Mouse (Mus musculus) layer of hippocampus, postnatal 25 days (tissue): ENCODE data around the gene Atat1. TPM values are rescaled to one million over a fixed set of nuclear protein-coding genes. Genes with fewer than 3 reads are reported as not detected.

Experiments used
- DNase-seq, 2 experiments: peaks; one replicate each; pipeline ENCODE4 v3.0.0; 2022; ENCODE audit warnings: mixed read lengths in 2 of 2, low spot score in 1 of 2; ENCODE audit errors: extremely low spot score in 1 of 2
- total RNA-seq, 2 experiments: library from RNA; stranded (reverse); gene quantifications; 2 replicates each; pipeline ENCODE4 v1.2.3; 2021

The Atat1 gene
- total RNA-seq, 2 experiments from 2014 or later = 61.1 to 75.3 TPM

- peak; percentile 86 to 95 for DNase-seq
These were observed 30.4 kb downstream of the Atat1 start, which contains the start of gene Dhx16 for GRCm38 (mm10) chr17:35879245-35880057. TSS of gene Dhx16 (plus strand) at chr17:35879819.

DNA sequence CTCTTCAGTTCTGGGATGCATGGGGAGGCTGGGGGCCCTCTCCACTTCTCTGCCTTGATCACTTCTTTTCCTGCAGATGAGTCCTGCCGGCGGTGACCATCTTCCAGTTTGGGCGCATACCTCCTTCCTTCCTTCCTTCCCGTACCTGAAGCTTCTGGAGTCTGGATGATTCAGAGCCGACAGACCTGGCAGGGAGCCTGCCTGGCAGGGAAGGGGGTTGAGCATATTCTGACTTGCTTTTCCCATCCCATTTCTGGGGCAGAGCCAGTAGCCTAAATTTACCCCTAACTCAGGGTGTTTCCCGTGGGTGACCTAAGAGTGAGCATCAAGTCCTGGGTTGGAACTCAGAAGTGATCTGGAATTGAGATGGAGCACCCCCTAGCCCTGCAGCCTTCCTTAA lies 35.2 kb downstream of the Atat1 start:
- DNase-seq = no peak

GRCm38 (mm10) chr17:35873774-35874519 lies 35.9 kb downstream of the Atat1 start:
- DNase-seq = peak; percentile 89 to 95

GRCm38 (mm10) chr17:35870884-35871696 lies 38.8 kb downstream of the Atat1 start:
- DNase-seq = no peak

- no peak for DNase-seq
These were observed 39.6 kb downstream of the Atat1 start for GRCm38 (mm10) chr17:35870151-35870883.

DNA sequence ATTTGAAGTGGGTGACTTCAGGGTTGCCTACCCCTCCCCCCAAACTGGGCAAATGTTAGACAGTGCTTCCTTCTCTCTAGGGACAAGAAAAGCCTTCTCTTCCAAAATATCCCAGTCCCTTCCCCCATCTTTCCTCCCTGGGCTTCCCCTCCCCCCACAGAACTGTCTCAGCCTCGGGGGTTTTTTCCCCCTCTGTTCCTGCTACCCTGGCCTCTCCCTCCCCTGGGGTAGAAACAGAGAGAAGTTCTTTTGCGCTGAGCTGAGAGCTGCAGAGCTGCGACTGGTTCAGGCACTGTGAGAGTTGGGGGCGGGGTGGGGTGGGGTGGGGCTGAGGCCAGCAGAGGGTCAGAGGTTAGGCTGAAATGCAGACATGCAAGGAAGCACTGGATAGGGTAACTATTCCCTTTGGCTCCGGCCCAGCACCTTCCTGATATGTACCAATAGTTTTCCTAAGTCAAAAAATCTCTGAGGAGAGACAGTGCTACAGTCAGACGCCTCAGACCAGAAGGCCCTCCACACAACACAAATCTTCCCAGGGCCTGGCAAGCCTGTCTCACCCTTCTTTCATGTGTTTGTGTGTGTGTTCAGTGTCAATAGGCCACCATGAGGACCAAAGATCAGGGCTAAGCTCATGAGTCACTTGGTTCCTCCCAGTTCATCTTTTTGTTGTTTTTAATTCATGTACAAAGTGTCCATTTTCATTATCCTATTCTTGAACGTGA lies 40.4 kb downstream of the Atat1 start:
- no peak for DNase-seq

DNA sequence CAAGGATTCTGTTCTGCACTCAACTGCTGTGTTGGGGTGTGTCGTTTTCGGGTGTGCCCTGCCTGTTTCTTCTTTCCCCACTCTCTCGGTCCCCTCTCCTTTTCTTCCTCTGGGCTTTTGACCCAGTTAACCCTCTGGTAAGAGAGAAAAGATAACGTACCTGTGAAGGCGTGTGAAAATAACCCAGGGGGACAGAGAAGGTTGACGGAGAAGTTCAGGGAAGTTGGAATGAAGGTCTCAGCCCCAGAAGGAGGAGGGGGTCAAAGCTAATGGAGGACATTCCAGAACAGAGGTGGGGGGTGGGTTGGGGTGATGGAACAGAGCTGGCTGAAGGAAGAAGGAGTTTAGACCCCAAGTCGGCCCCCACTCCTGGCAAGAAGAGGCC lies 40.9 kb downstream of the Atat1 start:
- DNase-seq = no peak

DNA sequence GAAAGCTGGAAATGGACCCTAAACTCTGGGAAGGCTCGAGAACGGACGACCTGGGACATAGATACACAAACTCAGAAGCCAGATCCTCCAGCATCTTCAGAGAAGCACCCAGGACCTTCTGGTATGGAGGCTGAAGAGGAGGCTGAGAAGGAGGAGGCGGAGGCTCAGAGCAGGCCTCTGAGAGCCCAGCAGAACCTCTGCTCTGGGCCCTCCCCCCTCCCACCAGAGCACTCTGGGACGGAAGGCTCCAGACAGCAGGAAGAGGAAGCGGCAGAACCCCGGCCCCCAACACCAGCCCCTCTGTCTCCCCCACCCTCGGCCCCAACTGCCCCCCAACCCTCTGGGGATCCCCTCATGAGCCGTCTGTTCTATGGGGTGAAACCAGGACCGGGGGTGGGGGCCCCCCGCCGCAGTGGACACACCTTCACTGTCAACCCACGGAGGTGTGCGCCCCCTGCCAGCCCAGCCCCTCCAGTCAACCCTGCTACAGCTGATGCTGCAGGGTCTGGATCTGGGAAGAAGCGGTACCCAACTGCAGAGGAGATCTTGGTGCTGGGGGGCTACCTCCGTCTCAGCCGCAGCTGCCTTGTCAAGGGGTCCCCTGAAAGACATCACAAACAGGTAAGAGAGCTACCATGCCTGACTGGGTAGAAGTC lies 41.6 kb downstream of the Atat1 start:
- no peak for DNase-seq

DNA sequence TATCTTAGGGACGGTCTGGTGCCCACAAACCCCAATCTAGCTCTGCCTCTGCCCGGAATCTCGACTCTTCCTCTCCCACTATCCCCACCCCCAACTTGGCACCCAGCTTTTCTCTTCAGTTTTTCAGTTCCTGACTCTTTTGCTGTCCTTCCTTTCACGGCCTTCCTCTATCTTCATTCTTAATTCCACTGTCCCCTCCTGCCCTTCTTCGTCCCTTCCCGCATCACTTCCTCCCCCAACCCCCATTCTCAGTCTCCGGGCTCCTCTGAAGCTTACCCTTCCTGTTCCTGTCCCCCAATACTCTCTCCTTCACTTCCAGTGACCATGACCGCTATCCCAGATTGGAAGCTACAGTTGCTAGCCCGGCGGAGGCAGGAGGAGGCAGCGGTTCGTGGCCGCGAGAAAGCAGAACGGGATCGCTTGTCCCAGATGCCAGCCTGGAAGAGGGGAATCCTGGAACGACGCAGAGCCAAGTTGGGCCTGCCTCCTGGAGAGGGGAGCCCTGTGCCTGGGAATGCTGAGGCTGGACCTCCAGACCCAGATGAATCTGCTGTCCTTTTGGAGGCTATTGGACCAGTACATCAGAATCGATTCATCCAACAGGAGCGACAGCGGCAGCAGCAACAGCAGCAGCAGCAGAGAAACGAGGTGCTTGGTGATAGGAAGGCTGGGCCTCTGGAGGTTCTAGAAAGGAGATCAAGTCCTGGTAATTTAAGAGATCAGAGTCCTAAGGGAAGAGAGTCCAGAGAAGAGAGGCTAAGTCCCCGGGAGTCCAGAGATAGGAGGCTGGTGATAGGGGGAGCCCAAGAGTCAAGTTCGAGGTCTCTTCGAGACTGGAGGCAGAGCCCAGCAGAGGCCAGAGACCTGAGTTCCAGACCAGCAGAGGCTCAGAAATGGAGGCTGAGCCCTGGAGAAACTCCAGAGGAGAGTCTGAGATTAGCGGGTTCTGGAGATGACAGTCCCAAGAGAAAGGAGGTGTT lies 42.7 kb downstream of the Atat1 start:
- no peak for DNase-seq

GRCm38 (mm10) chr17:35866281-35866831 lies 43.5 kb downstream of the Atat1 start:
- peak in 1 of 2 experiments; percentile 26 for DNase-seq

GRCm38 (mm10) chr17:35865481-35866280 lies 44.2 kb downstream of the Atat1 start, which contains the start of gene Ppp1r18:
TSS of gene Ppp1r18 (plus strand) at chr17:35865593.
- DNase-seq = no peak

DNA sequence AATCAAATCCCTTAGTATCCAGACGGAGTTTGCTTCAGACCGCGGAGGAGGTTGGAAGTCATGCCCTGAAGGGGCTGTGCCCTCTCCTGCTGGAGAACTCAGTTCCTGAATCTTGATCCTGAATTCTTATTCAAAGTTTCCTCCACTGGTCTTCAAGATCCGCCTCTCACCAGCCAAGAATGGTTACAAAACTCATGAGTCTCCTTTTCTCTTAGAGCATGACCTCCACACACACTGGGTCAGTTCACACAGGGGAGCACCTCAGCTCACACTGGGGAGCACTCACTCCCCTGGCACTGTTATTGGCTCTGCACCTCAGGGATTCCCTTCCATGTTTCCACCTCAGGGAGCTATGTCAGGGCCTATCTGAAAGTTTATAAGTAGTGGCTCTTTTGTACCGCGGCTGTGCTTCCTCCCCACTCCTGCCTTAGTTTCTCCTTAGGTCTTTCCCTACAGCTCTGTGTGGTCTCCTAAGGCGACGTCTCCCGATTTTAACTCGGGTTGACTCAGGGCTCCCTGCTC lies 45.0 kb downstream of the Atat1 start:
- DNase-seq = no peak

DNA sequence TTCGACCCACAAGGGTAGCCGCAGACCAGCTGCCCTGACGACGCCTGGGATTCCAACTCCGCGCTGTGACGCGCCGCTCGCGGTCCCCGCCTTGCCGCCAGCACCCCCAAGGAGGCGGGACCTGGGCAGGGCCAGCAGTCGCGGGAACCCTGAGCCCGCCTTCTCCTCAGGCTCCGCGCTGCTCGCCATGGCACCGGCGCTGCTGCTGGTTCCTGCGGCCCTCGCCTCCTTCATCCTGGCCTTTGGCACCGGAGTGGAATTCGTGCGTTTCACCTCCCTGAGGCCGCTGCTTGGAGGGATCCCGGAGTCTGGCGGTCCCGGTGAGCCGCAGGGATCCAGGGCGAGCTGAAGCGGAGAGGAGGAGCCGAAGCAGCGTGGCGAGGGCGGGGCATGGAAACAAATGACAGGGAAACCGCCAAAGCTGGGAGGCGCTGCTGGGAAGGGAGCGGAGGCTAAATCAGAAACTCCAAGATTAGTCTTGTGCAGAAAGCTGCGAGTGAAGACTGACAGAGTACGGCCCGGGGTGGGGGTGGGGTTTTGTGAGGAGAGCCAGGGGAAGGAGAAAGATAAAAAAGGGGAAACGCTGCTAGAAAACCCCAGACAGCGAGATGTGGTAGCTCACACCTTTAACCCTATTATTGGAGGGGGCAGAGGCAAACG lies 48.5 kb downstream of the Atat1 start, which contains the start of gene Nrm:
TSS of gene Nrm (plus strand) at position 121 of the 660 bp plus-strand sequence.
- peak; percentile 72 to 91 for DNase-seq

DNA sequence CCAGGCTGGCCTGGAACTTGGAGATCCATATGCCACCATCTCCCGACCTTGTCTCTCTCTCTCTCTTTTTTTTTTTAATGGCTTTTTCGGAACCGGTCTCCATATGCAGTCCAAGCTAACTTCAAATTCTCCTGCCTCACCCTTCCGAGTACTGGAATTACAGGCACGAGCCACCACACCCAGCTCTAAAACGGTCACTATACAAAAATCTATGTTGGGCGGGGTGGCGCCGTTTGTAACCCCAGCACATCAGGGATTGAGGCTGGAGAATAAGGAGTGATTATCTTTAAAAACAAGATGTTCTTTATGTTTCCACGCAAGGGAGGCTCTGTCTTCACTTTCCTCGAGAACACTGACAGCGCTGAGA lies 49.1 kb downstream of the Atat1 start:
- no peak for DNase-seq

GRCm38 (mm10) chr17:35859835-35860234 lies 50.0 kb downstream of the Atat1 start:
- DNase-seq = no peak

DNA sequence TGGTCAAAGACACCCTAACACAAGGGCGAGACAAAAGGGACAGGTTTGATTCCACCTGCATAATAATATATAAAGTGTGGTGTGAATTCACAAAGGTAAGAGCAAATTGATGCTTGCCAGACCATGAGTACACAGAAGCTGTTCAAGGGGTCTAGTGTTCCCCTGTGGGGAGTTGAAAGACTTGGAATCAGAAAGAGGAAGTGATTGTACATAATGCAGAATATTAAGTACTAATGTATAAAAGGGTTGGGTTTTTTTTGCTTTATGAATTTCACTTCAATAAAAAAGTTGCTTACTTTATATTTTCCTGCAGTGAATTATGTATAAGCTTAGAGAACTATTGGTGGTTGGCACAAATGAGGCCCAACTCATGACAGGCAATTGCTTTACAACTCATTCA lies 50.5 kb downstream of the Atat1 start:
- no peak for DNase-seq
